Mouse (Mus musculus): Measurements from ENCODE around the gene Lrpap1. TPM values are rescaled to one million over a fixed set of nuclear protein-coding genes. Genes with fewer than 3 reads are reported as not detected.
A peak's percentile ranks its signal among the peaks of the same experiment; 100 is the strongest.

The Lrpap1 gene
- polyA plus RNA-seq, 1 experiment = 44.9 TPM

DNA sequence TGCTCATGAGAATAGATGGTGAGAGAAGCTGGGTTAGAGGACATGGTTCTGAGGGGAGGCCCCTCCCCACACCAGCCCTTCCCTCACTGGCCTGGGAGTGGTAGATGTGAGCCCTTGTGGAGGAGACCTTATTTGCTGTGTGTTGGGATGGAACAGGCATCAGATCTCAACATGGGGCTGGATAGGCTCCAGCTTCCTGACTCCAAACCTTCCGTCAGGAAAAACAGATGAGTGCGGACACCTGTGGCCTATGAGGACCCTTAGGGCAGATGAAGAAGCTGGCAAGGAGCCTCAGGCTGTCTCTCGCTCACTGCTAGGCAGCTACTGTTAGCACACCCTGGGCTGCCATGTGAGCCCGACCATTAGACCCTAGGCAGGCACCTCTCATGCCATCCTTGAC, 27.9 kb upstream of the Lrpap1 start:
- no peaks in the 10 kb centered on the region for H3K4me1 ChIP-seq (ENCODE audit: control insufficient read depth, insufficient read depth, insufficient read length, low read length)
- H3K27ac ChIP-seq (replicated peaks; ENCODE audit: low read depth, low read length) = no peak overlapping the region
- no peak overlapping the region for H3K4me3 ChIP-seq (ENCODE audit: insufficient read depth, low read depth, low read length)

GRCm38 (mm10) chr5:35132278-35132980, 26.9 kb upstream of the Lrpap1 start:
- H3K4me1 ChIP-seq (ENCODE audit: control insufficient read depth, insufficient read depth, insufficient read length, low read length) = no peaks in the 10 kb centered on the region
- no peak overlapping the region for H3K27ac ChIP-seq (replicated peaks; ENCODE audit: low read depth, low read length)
- H3K4me3 ChIP-seq (ENCODE audit: insufficient read depth, low read depth, low read length) = no peak overlapping the region

DNA sequence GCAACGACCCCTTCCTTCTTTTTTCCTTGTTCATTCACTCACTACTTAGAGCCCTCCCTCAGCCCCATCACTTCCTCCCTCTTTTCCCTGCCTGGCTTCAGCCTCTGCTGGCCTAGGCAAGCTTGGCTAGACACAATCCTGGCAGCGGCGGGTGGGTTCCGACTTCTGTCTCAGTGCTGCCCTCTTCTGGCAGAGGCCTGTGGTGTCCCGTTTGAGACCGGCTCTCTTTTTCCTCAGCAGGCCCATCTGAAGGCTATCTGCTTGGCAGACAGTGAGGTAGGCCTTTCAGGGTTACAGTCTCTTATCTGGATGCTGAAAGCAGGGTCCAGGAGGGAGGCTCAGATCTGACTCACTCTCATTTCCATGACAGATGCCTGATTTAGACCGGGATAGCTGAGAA, 26.2 kb upstream of the Lrpap1 start:
- no peaks in the 10 kb centered on the region for H3K4me1 ChIP-seq (ENCODE audit: control insufficient read depth, insufficient read depth, insufficient read length, low read length)
- H3K27ac ChIP-seq (replicated peaks; ENCODE audit: low read depth, low read length) = no peak overlapping the region
- H3K4me3 ChIP-seq (ENCODE audit: insufficient read depth, low read depth, low read length) = no peak overlapping the region

GRCm38 (mm10) chr5:35131237-35131636, 25.7 kb upstream of the Lrpap1 start:
- Histone ChIP-seq H3K4me1 (ENCODE audit: control insufficient read depth, insufficient read depth, insufficient read length, low read length) (no peaks in the 10 kb centered on the region), H3K27ac (replicated peaks; ENCODE audit: low read depth, low read length) (no peak overlapping the region), H3K4me3 (ENCODE audit: insufficient read depth, low read depth, low read length) (no peak overlapping the region)

DNA sequence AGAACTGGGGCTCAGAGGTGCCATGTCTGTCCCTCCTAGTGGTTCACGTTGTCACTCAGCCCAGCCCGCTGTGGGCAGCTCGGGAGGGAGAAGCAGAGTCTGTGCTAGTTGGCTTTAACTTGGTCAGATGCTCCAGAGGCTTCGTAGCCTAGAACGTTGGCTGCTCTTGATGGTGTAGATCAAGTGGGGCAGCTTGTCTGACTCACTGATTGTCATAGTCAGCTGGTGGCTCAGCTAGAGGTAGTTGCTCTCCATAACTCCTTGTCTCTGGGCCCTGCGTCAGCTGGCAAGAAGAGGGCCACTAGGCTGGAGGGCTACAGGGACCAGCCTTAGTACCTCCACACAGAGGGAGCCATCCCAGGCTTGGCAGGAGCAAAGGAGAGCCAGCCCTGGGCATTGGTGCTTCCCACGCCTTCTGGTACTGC, 24.2 kb upstream of the Lrpap1 start:
- H3K27ac ChIP-seq (replicated peaks; ENCODE audit: low read depth, low read length) = no peak overlapping the region
- H3K4me3 ChIP-seq (ENCODE audit: insufficient read depth, low read depth, low read length) = no peak overlapping the region
- no peaks in the 10 kb centered on the region for H3K4me1 ChIP-seq (ENCODE audit: control insufficient read depth, insufficient read depth, insufficient read length, low read length)

DNA sequence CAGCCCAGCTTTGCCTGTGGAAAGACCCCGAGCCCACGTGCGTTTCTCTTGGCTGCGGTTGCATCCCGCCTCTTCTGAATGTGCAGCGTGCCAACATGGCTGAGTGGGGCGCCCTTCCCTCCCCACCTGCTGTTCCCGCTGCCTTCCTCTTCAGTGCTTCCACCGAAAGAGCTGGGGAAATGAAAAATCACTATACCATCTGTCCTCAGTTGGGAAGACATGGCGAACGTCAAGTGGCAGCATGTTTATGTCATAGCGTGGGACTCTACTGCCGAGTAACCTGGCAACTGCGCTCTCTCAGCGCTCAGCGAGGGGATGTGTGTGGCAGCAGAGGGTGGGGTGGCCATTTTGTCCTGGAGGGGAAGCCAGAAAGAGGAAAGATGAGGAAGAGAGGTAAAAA, 23.6 kb upstream of the Lrpap1 start:
- H3K4me3 ChIP-seq (ENCODE audit: insufficient read depth, low read depth, low read length) = no peak overlapping the region
- H3K27ac ChIP-seq (replicated peaks; ENCODE audit: low read depth, low read length) = no peak overlapping the region
- no peaks in the 10 kb centered on the region for H3K4me1 ChIP-seq (ENCODE audit: control insufficient read depth, insufficient read depth, insufficient read length, low read length)

DNA sequence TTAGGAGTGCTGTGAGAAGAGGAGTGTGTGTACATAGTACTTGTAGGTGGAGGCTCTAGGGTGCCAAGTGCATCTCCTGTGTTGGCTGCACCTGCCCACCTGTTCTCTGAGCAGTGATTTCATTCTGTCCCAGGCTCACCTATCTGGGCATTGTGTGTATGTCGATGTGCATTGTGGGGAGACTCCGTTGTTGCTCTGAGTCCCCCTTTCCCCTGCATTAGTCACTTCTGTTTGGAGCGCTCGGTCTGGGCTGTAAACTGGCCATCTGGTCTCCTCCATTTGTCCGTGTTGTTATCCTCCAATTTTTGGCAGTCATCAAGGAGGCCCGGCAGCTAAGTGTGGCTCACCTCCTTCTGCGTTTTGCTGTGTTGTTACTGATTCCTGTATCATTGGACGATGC, 14.5 kb upstream of the Lrpap1 start:
- Histone ChIP-seq H3K4me1 (ENCODE audit: control insufficient read depth, insufficient read depth, insufficient read length, low read length) (no peaks in the 10 kb centered on the region), H3K27ac (replicated peaks; ENCODE audit: low read depth, low read length) (no peak overlapping the region), H3K4me3 (ENCODE audit: insufficient read depth, low read depth, low read length) (no peak overlapping the region)

- Histone ChIP-seq H3K4me3 (ENCODE audit: insufficient read depth, low read depth, low read length) (no peak overlapping the region), H3K4me1 (ENCODE audit: control insufficient read depth, insufficient read depth, insufficient read length, low read length) (no peaks in the 10 kb centered on the region), H3K27ac (replicated peaks; ENCODE audit: low read depth, low read length) (no peak overlapping the region)
Measured at GRCm38 (mm10) chr5:35118418-35118817, 12.9 kb upstream of the Lrpap1 start.

- Histone ChIP-seq H3K4me3 (ENCODE audit: insufficient read depth, low read depth, low read length) (no peak overlapping the region), H3K4me1 (ENCODE audit: control insufficient read depth, insufficient read depth, insufficient read length, low read length) (no peaks in the 10 kb centered on the region), H3K27ac (replicated peaks; ENCODE audit: low read depth, low read length) (no peak overlapping the region)
Measured at GRCm38 (mm10) chr5:35117633-35118032, 12.1 kb upstream of the Lrpap1 start.

DNA sequence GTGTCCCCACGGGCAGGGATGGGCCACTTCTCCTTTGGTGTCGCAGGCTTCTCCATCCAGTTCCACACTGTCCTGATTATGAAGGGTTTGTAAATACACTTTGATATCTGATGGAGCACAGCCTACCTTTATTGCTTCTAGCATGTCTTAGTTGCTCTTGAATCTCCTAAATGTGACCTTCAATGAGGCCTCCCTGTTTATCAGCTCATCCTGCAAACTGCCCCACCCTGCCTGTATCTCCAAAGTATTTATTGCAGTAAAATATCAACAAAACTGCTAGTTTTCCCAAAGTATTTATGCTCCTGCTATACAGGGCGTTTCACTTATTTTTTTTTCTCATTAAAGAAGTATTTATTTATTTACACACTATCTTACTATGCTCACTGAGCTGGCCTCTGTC, 10.4 kb upstream of the Lrpap1 start:
- H3K4me3 ChIP-seq (ENCODE audit: insufficient read depth, low read depth, low read length) = no peak overlapping the region
- H3K27ac ChIP-seq (replicated peaks; ENCODE audit: low read depth, low read length) = no peak overlapping the region
- no peaks in the 10 kb centered on the region for H3K4me1 ChIP-seq (ENCODE audit: control insufficient read depth, insufficient read depth, insufficient read length, low read length)

DNA sequence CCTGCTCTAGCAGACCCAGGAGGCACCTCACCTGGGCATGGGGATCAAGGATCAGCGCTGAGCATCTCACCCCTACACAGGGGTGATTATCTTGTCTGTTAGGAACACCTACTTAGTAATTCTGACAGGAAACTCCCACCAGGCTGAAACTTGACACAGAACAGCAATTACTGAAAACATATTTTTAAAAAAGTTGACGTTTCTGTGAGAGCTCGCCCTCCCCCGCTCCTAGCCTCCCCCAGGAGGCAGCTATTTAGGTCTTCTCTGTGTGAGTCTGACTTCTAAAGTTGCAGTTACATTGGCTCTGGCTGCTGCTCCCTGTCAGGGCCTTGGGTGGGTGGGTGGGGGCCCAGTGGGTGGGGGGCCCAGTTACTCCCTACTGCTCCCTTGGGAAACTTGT, 6.9 kb upstream of the Lrpap1 start:
- no peak overlapping the region for H3K4me3 ChIP-seq (ENCODE audit: insufficient read depth, low read depth, low read length)
- H3K4me1 ChIP-seq (ENCODE audit: control insufficient read depth, insufficient read depth, insufficient read length, low read length) = no peaks in the 10 kb centered on the region
- H3K27ac ChIP-seq (replicated peaks; ENCODE audit: low read depth, low read length) = no peak overlapping the region

- H3K27ac ChIP-seq (replicated peaks; ENCODE audit: low read depth, low read length) = no peak overlapping the region
- H3K4me3 ChIP-seq (ENCODE audit: insufficient read depth, low read depth, low read length) = peak overlapping the region; percentile 99
- 0 out of 2 replicates have a peak, but pooled peaks cover 9% of the 10 kb centered on the region for H3K4me1 ChIP-seq (ENCODE audit: control insufficient read depth, insufficient read depth, insufficient read length, low read length)
Measured at GRCm38 (mm10) chr5:35105922-35106298, 344 bp upstream of the Lrpap1 start.

DNA sequence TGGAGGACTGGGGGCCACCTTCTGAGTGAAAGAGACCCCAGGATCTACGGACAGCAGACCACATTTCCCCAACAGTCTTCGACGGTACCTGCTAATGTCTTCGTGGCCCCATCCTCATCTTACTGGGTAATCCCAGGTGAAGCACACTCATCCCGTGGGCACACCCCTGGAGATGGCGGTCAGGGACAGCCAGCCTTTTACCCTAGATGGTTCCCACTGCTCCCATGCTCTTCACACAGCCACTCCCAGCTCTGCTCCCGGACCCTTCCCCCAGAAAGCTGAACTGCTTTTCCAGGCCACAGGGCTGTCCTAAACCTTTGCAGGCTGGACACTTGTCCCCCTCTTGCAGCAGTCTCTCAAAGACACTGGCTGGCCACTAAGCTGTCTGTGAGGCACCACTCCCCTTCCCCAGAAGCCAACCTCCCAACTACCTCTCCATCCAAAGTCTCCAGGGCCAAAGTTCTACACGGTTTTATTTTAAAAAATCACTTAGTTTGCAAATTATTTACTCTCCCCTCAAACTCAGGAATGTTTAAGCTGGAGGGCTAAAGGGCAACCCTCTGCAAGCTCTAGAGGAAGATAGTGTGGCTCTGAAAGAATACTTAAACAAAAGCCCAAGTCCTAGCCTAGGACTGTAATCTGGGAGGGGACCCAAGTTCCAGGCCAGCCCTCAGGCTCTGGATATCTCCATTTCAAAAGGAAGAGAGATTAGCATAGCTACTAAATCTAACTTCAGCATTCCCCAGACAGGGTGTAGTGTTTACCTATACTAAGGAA, 1.2 kb downstream of the Lrpap1 start:
- H3K4me3 ChIP-seq (ENCODE audit: insufficient read depth, low read depth, low read length) = peak overlapping the region; percentile 99
- 0 out of 2 replicates have a peak, but pooled peaks cover 9% of the 10 kb centered on the region for H3K4me1 ChIP-seq (ENCODE audit: control insufficient read depth, insufficient read depth, insufficient read length, low read length)
- no peak overlapping the region for H3K27ac ChIP-seq (replicated peaks; ENCODE audit: low read depth, low read length)

GRCm38 (mm10) chr5:35103528-35103927, 2.0 kb downstream of the Lrpap1 start:
- Histone ChIP-seq H3K4me3 (ENCODE audit: insufficient read depth, low read depth, low read length) (no peak overlapping the region), H3K4me1 (ENCODE audit: control insufficient read depth, insufficient read depth, insufficient read length, low read length) (0 out of 2 replicates have a peak, but pooled peaks cover 9% of the 10 kb centered on the region), H3K27ac (replicated peaks; ENCODE audit: low read depth, low read length) (no peak overlapping the region)

- Histone ChIP-seq H3K27ac (replicated peaks; ENCODE audit: low read depth, low read length) (no peak overlapping the region), H3K4me1 (ENCODE audit: control insufficient read depth, insufficient read depth, insufficient read length, low read length) (0 out of 2 replicates have a peak, but pooled peaks cover 9% of the 10 kb centered on the region), H3K4me3 (ENCODE audit: insufficient read depth, low read depth, low read length) (no peak overlapping the region)
Measured at GRCm38 (mm10) chr5:35103086-35103485, 2.5 kb downstream of the Lrpap1 start.

- H3K4me3 ChIP-seq (ENCODE audit: insufficient read depth, low read depth, low read length) = no peak overlapping the region
Measured at GRCm38 (mm10) chr5:35091636-35092035, 13.9 kb downstream of the Lrpap1 start.

More at GRCm38 (mm10) chr5:35091636-35092035, 13.9 kb downstream of the Lrpap1 start:
- Histone ChIP-seq H3K4me1 (ENCODE audit: control insufficient read depth, insufficient read depth, insufficient read length, low read length) (no peaks in the 10 kb centered on the region), H3K27ac (replicated peaks; ENCODE audit: low read depth, low read length) (no peak overlapping the region)
